38 mouse cellular contexts compared by ENCODE assay signal in the genomic region with DNA sequence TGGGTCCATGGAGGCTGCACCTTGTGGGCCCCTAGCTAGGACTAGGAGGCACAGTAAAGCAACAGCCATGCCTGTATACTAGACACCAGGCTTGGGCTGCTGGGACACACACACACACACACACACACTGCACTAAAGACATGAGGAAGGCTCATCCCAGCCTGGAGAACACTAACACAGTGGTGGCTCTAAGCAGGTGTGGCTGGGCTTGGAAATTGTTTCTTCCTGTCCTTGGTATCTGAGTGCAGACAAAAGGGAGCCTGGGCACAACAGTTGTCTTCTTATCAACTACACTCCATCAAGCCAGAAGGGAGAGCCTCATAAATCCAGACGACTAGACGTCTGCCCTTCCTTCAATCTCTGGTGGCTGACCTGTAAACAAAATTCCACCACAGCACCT. TPM values are rescaled to one million over a fixed set of nuclear protein-coding genes. Genes with fewer than 3 reads are reported as not detected.
"Had no signal": no experiment of that assay in that cellular context is flagged by ENCODE, and none has a peak within 500 bp of the region (broad histone marks: within the 10 kb centered on the region; RNA-seq: fewer than 3 reads in every experiment).

No protein-coding gene starts in this region.

- DNase-seq: gastrocnemius, postnatal 14 days; gastrocnemius, postnatal 36 days; heart, adult 11 months; heart, adult 2 months; heart, postnatal 14 days; heart, postnatal 36 days; kidney, adult 11 months; kidney, adult 8-10 months; kidney, postnatal 10 days; kidney, postnatal 36 days; layer of hippocampus, adult 9-11 months; layer of hippocampus, postnatal 36 days; liver had no signal

- H3K4me3 ChIP-seq: heart, adult 2 months; heart, embryonic 13.5 days; heart, embryonic 15.5 days; hindbrain, embryonic 13.5 days; hindbrain, embryonic 15.5 days; limb, embryonic 10.5 days; limb, embryonic 12.5 days had no signal

- H3K4me1 ChIP-seq: heart, embryonic 13.5 days; heart, embryonic 15.5 days; hindbrain, embryonic 13.5 days; hindbrain, embryonic 15.5 days; limb, embryonic 10.5 days; limb, embryonic 12.5 days had no signal

- H3K4me2 ChIP-seq: heart, embryonic 11.5 days; heart, embryonic 13.5 days; heart, embryonic 15.5 days; hindbrain, embryonic 13.5 days; hindbrain, embryonic 15.5 days; limb, embryonic 12.5 days had no signal

- H3K27ac ChIP-seq: heart, embryonic 13.5 days; heart, embryonic 15.5 days; hindbrain, embryonic 13.5 days; hindbrain, embryonic 15.5 days; hindbrain, postnatal 0 days; limb, embryonic 10.5 days; limb, embryonic 12.5 days had no signal

- H3K36me3 ChIP-seq: heart, embryonic 13.5 days; heart, embryonic 15.5 days; hindbrain, embryonic 13.5 days; hindbrain, embryonic 15.5 days; limb, embryonic 10.5 days; limb, embryonic 12.5 days had no signal

- H3K27me3 ChIP-seq: heart, embryonic 15.5 days; hindbrain, embryonic 15.5 days; limb, embryonic 12.5 days had no signal

RNA-seq across cellular contexts. Expression of a gene that starts 10.8 kb away (rescaled TPM):
- total RNA-seq: gastrocnemius, adult 18-20 months; gastrocnemius, adult 8-10 months; gastrocnemius, postnatal 14 days; gastrocnemius, postnatal 36 days; heart, adult 2 months; heart, postnatal 14 days; heart, postnatal 36 days; hematopoietic stem cell, adult 5-6 weeks; layer of hippocampus, postnatal 14 days; layer of hippocampus, postnatal 36 days; left cerebral cortex, postnatal 14 days; left cerebral cortex, postnatal 36 days had no signal
- polyA plus RNA-seq: heart, adult 2 months; heart, embryonic 11.5 days; heart, embryonic 13.5 days; heart, embryonic 15.5 days; heart, postnatal 0 days; hindbrain, embryonic 11.5 days; hindbrain, embryonic 15.5 days; intestine, embryonic 14.5 days; kidney, embryonic 14.5 days; limb, embryonic 10.5 days had no signal

RNA-seq across cellular contexts. Expression of a gene that starts 19.9 kb away (rescaled TPM):
- total RNA-seq: gastrocnemius, adult 18-20 months; gastrocnemius, adult 8-10 months; gastrocnemius, postnatal 14 days; gastrocnemius, postnatal 36 days; heart, adult 2 months; heart, postnatal 14 days; heart, postnatal 36 days; hematopoietic stem cell, adult 5-6 weeks; hindbrain, postnatal 0 days; layer of hippocampus, adult 18-20 months; layer of hippocampus, adult 8-10 months; layer of hippocampus, postnatal 14 days; layer of hippocampus, postnatal 36 days; left cerebral cortex, adult 18-20 months; left cerebral cortex, postnatal 14 days; left cerebral cortex, postnatal 36 days had no signal
- polyA plus RNA-seq: heart, embryonic 11.5 days; heart, embryonic 13.5 days; hindbrain, embryonic 11.5 days; hindbrain, embryonic 13.5 days; hindbrain, postnatal 0 days; intestine, embryonic 14.5 days; intestine, embryonic 16.5 days; kidney, embryonic 14.5 days; kidney, embryonic 16.5 days; large intestine, adult 2 months; limb, embryonic 10.5 days; limb, embryonic 12.5 days; limb, embryonic 14.5 days had no signal

RNA-seq across cellular contexts. Expression of a gene that starts 28.8 kb away (rescaled TPM):
- total RNA-seq: gastrocnemius, adult 18-20 months; gastrocnemius, adult 8-10 months; gastrocnemius, postnatal 14 days; gastrocnemius, postnatal 36 days; heart, adult 2 months; heart, postnatal 14 days; heart, postnatal 36 days; hematopoietic stem cell, adult 5-6 weeks; layer of hippocampus, adult 18-20 months; layer of hippocampus, postnatal 14 days; left cerebral cortex, adult 18-20 months; left cerebral cortex, postnatal 14 days; left cerebral cortex, postnatal 36 days had no signal
- polyA plus RNA-seq: hindbrain, embryonic 11.5 days; hindbrain, postnatal 0 days; kidney, embryonic 14.5 days; limb, embryonic 10.5 days; limb, embryonic 12.5 days had no signal

RNA-seq across cellular contexts. Expression of a gene that starts 40.7 kb away (rescaled TPM):
- total RNA-seq: hematopoietic stem cell, adult 5-6 weeks had no signal
